ENCODE assay signal across 12 mouse cellular contexts in the genomic region with DNA sequence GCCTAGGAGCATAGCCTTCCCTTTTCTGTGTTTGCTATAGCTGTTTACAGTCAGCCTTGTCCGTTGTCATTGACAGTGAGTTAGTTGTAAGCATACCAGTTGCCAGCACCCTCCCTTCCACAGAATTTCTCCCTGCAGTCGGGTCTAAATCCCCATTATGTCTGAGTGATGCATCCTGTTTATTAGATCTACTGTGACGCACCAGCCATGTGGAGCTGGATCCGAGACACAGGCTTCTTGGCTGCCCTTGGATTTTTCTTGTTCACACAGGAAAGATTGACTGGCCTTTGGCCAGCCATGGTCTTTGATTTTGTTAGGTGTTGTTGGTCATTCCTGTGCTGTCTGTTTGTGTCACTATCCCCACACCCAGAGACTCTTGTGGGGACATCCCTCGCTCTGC.
A peak's percentile ranks its signal among the peaks of the same experiment; 100 is the strongest.
DNase-seq lines count a peak whose midpoint lies in the region; ATAC-seq lines count a peak whose summit lies in the region.
"Had no signal": no experiment of that assay in that cellular context is flagged by ENCODE, and none has a peak within 500 bp of the region (broad histone marks: within the 10 kb centered on the region; RNA-seq: fewer than 3 reads in every experiment).

No protein-coding gene starts in this region.

- H3K27me3 ChIP-seq in forebrain, embryonic 15.5 days: no peaks in the 10 kb centered on the region
- no peaks in the 10 kb centered on the region for H3K27me3 ChIP-seq in forebrain, embryonic 11.5 days (ENCODE audit: control insufficient read depth, insufficient read depth, low read length)
- H3K27me3 ChIP-seq: heart, embryonic 12.5 days; liver, embryonic 12.5 days had no signal

- H3K27ac ChIP-seq in forebrain, embryonic 15.5 days (replicated peaks): 0 out of 2 replicates have a peak overlapping the region, but pooled peaks have one; percentile 21
- H3K27ac ChIP-seq in forebrain, embryonic 11.5 days (ENCODE audit: low read depth, low read length): no peak overlapping the region
- H3K27ac ChIP-seq: hindbrain, embryonic 14.5 days; liver, embryonic 12.5 days had no signal

- H3K4me2 ChIP-seq in forebrain, embryonic 15.5 days (replicated peaks): no peak overlapping the region
- no peak overlapping the region for H3K4me2 ChIP-seq in forebrain, embryonic 11.5 days (ENCODE audit: low read depth, low read length, severe bottlenecking)
- H3K4me2 ChIP-seq: heart, embryonic 12.5 days; hindbrain, embryonic 14.5 days; liver, embryonic 12.5 days had no signal

- no peak overlapping the region for H3K4me3 ChIP-seq in forebrain, embryonic 15.5 days
- H3K4me3 ChIP-seq in forebrain, embryonic 11.5 days (ENCODE audit: low read depth, low read length): no peak overlapping the region
- H3K4me3 ChIP-seq: erythroblast, embryonic 14.5 days; heart, embryonic 12.5 days; liver, embryonic 12.5 days had no signal

- no peak overlapping the region for H3K9ac ChIP-seq in forebrain, embryonic 15.5 days (replicated peaks)
- no peak overlapping the region for H3K9ac ChIP-seq in forebrain, embryonic 11.5 days (ENCODE audit: low read length)
- H3K9ac ChIP-seq: heart, embryonic 12.5 days; hindbrain, embryonic 14.5 days; liver, embryonic 12.5 days had no signal

- ATAC-seq in forebrain, embryonic 15.5 days (replicated peaks): no peak
- ATAC-seq in forebrain, embryonic 11.5 days (replicated peaks; ENCODE audit: low FRiP score): no peak
- ATAC-seq: liver, embryonic 12.5 days had no signal

- H3K4me1 ChIP-seq in forebrain, embryonic 15.5 days: peaks cover 10% of the 10 kb centered on the region; the same call in 1 of the 2 replicates
- no peaks in the 10 kb centered on the region for H3K4me1 ChIP-seq in forebrain, embryonic 11.5 days (replicated peaks; ENCODE audit: control insufficient read depth, insufficient read depth, low read length)
- H3K4me1 ChIP-seq: heart, embryonic 12.5 days; liver, embryonic 12.5 days had no signal

- 60% methylated on average over 5 of the region's 5 CpGs for WGBS in forebrain, embryonic 15.5 days
- WGBS in forebrain, embryonic 11.5 days: 88% methylated on average over 5 of the region's 5 CpGs

- no peaks in the 10 kb centered on the region for H3K9me3 ChIP-seq in forebrain, embryonic 15.5 days
- H3K9me3 ChIP-seq in forebrain, embryonic 11.5 days (ENCODE audit: control insufficient read depth, low read length): no peaks in the 10 kb centered on the region
- H3K9me3 ChIP-seq: liver, embryonic 12.5 days had no signal

- peaks cover 18% of the 10 kb centered on the region for H3K36me3 ChIP-seq in forebrain, embryonic 15.5 days
- no peaks in the 10 kb centered on the region for H3K36me3 ChIP-seq in forebrain, embryonic 11.5 days (ENCODE audit: control insufficient read depth, insufficient read depth, low read length)

- no peak for DNase-seq in forebrain, embryonic 11.5 days (ENCODE audit: low spot score)
- DNase-seq in kidney, postnatal 14 days: peak; percentile 15
- no peak for DNase-seq in kidney, adult 18-20 months
- peak; percentile 19 to 44 for DNase-seq in lung, adult 18-20 months
- DNase-seq in spleen, postnatal 36 days (ENCODE audit: low spot score in 2 of 2): no peak
- no peak for DNase-seq in spleen, adult 12 weeks (ENCODE audit: low spot score)
- DNase-seq: right cerebral cortex, postnatal 14 days had no signal

Comparison
In these comparisons a context has a peak if more than half of its experiments do, and no peak if none do; other contexts are left out.
1. DNase-seq: peak in kidney, postnatal 14 days (single experiment) and lung, adult 18-20 months (2 of 2); none in forebrain, embryonic 11.5 days (single experiment), kidney, adult 18-20 months (single experiment), spleen, postnatal 36 days (0 of 2) and spleen, adult 12 weeks (single experiment).